11 mouse cellular contexts compared by ENCODE assay signal in genomic region chr17:77889147-77889546, GRCm38 (mm10).
DNase-seq lines count a peak whose midpoint lies in the region; ATAC-seq lines count a peak whose summit lies in the region.
"Had no signal": no experiment of that assay in that cellular context is flagged by ENCODE, and none has a peak within 500 bp of the region (broad histone marks: within the 10 kb centered on the region; RNA-seq: fewer than 3 reads in every experiment).

No protein-coding gene starts in this region.

- peak; percentile 37 for DNase-seq in layer of hippocampus, adult 11-12 months (ENCODE audit: low spot score)
- DNase-seq in layer of hippocampus, postnatal 25 days (ENCODE audit: extremely low spot score in 1 of 2, low spot score in 1 of 2), result no peak
- peak; percentile 26 for DNase-seq in brain, embryonic 18.5 days (ENCODE audit: low read depth, low spot score)
- peak; percentile 55 to 68 for DNase-seq in frontal cortex, adult 2 months (ENCODE audit: extremely low spot score in 1 of 2, low spot score in 1 of 2)
- peak; percentile 21 to 85 for DNase-seq in left cerebral cortex, postnatal 25 days (ENCODE audit: low spot score in 2 of 2)
- no peak for DNase-seq in kidney, adult 9 months
- DNase-seq: cerebellum, adult 8-10 months; embryo, embryonic 11 days; kidney, adult 8-10 months had no signal

- no peak for ATAC-seq in megakaryocyte progenitor cell, adult 5-6 weeks (replicated peaks; ENCODE audit: poor library complexity)
- ATAC-seq: activated CD4-positive, CD25-positive, alpha-beta regulatory T cell, adult 4 months had no signal

- intact Hi-C loops in left cerebral cortex, postnatal 25 days (cut with DNase I), result no loop called here

Comparison
In these comparisons a context has a peak if more than half of its experiments do, and no peak if none do; other contexts are left out.
1. DNase-seq: peak in layer of hippocampus, adult 11-12 months (single experiment), brain, embryonic 18.5 days (single experiment), frontal cortex, adult 2 months (2 of 2) and left cerebral cortex, postnatal 25 days (2 of 2); none in layer of hippocampus, postnatal 25 days (0 of 2) and kidney, adult 9 months (single experiment).